Mouse (Mus musculus) G1E-ER4 (cell line): Measurements from ENCODE around the gene Znhit1. TPM values are rescaled to one million over a fixed set of nuclear protein-coding genes. Genes with fewer than 3 reads are reported as not detected.

Experiments
- GATA1 ChIP-seq: IDR thresholded peaks from one replicate; pipeline ENCODE4 v1.8.0; 2012; ENCODE audit warnings: low read length, inconsistent platforms
- polyA plus RNA-seq: library from polyadenylated mRNA; stranded (reverse); fragments of >175 nt; gene quantifications from 2 replicates; pipeline ENCODE4 v1.2.3, GENCODE M21; 2012

Znhit1 gene
- polyA plus RNA-seq, 1 experiment: 236 TPM

GRCm38 (mm10) chr5:136965210-136965609 lies 22.6 kb downstream of the Znhit1 start:
- TF ChIP-seq GATA1: no peak

DNA sequence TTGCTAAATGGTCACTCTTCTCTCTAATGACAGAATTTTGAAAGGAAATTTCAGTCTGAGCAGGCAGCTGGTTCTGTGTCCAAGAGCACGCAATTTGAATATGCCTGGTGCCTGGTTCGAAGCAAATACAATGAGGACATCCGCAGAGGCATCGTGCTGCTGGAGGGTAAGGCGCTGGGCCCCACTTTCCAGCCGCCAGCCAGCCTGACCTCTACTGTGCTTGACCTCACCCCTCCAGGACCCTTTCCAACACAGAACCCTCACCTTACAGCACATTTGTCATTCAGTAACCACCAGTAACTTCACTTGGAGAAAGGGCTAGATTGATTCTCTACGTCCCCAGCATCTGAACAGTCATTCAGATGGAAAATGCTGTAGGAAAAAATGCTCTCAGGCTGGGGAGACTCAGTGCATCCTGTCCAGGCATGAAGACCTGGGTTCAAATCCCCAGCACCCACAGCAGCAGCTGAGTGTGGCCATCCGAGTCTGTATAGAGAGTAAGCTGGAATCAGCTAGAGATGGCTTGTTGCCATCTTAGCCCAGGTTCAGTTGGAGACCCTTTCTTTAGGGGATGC lies 24.8 kb downstream of the Znhit1 start:
- TF ChIP-seq GATA1: no peak

DNA sequence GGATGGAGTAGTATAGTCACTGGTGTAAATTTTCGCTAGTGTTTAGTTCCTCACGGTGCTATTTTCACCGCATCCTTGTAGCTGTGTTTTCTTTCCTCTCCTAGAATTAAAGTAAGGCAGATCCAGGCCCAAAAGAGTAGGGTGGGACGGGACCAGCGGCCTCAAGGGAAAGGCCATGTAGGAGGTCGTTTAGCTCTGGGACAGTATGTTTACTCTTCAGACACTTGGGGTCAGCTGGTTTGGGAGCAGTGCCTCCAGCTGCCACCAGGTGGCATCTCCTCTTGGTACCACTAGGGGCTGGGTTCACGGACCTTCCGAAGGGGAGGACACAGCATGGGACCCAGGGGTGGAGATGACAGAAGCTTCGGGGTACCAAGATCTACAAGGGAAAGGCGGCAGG lies 25.3 kb downstream of the Znhit1 start:
- no peak for TF ChIP-seq GATA1

GRCm38 (mm10) chr5:136961983-136962461 lies 25.8 kb downstream of the Znhit1 start:
- TF ChIP-seq GATA1: no peak

- TF ChIP-seq GATA1: no peak
Observed at GRCm38 (mm10) chr5:136961334-136961982, 26.4 kb downstream of the Znhit1 start.

DNA sequence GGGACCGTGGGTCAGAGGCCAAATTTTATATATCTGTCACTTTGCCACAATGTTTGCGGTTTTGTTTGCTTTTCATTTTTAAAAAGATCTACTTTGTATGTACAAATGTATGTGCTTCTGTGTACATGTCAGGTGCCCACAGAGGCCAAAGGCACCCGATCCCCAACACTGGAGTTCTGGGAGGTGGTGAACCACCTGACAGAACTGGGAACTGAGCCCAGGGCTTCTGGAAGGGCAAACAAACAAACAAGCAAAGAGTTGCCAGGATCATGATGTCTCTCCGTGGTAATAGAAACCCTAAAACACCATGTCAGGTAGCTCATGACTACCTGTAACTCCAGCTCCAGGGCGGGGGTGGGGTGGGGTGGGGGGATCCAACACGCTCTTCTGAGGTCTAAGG lies 27.8 kb downstream of the Znhit1 start:
- no peak for TF ChIP-seq GATA1

GRCm38 (mm10) chr5:136958991-136959605 lies 28.7 kb downstream of the Znhit1 start:
- TF ChIP-seq GATA1: no peak

GRCm38 (mm10) chr5:136957250-136957649 lies 30.6 kb downstream of the Znhit1 start:
- no peak for TF ChIP-seq GATA1

DNA sequence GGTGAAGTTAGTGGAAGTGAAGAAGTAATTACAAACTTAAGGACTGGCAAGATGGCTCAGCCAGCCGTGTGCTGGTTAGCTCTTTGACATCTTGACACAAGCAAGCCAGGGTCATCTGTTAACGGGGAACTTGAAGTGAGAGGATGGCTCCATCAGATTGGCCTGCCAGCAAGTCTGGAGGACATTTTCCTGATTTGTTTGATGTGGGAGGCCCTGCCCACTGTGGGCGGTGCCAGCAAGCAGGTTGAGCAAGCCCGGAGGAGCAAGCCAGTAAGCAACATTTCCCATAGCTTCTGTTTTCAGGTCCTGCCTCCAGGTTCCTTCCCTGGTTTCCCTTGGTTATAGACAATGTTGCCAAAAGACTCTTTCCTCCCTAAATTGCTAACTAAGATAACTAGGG lies 32.2 kb downstream of the Znhit1 start:
- TF ChIP-seq GATA1: no peak

- no peak for TF ChIP-seq GATA1
Observed at GRCm38 (mm10) chr5:136953440-136953951, 34.3 kb downstream of the Znhit1 start.

- TF ChIP-seq GATA1: no peak
Observed at GRCm38 (mm10) chr5:136953015-136953414, 34.8 kb downstream of the Znhit1 start, which contains the start of gene Fis1. Fis1 (plus strand) TSS chr5:136953275.

- no peak for TF ChIP-seq GATA1
Observed at GRCm38 (mm10) chr5:136952153-136952552, 35.7 kb downstream of the Znhit1 start.

GRCm38 (mm10) chr5:136950521-136950920 lies 37.3 kb downstream of the Znhit1 start:
- TF ChIP-seq GATA1: no peak

DNA sequence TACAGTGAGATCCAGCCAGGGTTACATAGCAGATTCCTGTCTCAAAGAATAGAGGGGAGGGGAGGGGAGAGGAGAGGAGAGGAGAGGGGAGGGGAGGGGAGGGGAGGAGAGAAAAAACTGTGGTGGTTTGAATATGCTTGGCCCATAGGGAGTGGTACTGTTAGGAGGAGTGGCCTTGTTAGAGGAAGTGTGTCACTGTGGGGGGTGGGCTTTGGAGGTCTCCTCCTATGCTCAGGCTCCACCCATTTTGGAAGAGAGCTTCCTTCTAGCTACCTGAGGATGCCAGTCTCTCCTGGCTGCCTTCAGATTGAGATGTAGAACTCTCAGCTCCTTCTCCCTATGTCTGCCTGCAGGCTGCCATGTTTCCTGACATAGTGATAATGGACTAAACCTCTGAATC lies 39.9 kb downstream of the Znhit1 start:
- TF ChIP-seq GATA1: no peak

GRCm38 (mm10) chr5:136945084-136945483 lies 42.7 kb downstream of the Znhit1 start:
- no peak for TF ChIP-seq GATA1

DNA sequence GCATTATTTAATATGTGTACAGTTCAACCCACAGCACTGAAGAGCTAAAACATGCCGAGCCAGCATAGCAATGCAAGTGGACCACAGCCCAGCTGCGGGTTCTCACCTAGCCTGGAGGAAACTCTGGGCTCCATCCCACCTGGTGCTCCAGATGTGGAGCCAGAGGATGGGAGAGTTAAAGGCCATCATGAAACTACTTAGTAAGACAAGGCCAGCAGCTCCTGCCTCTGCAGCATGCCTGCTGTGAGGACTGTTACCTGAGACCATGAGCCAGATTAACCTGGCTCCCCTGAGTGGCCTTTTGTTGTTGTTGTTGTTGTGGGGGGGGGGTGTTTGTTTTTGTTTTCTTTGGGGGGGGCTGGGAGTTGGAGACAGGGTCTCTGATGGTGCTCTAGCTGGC lies 44.4 kb downstream of the Znhit1 start:
- no peak for TF ChIP-seq GATA1
